Mouse (Mus musculus): Measurements from ENCODE around the gene Emilin3. TPM values are rescaled to one million over a fixed set of nuclear protein-coding genes. Genes with fewer than 3 reads are reported as not detected.
"Not testable (repeated sequence)": the region's sequence is repeated elsewhere in the genome, so short reads cannot be mapped to it uniquely, and the experiment has no call there.

Gene Emilin3
- total RNA-seq (2021): not detected
- long read RNA-seq, experiment 1: 0 reads
- long read RNA-seq, experiment 2: 0 reads

GRCm38 (mm10) chr2:160912231-160912671, at the start of gene Emilin3:
TSS of gene Emilin3 (minus strand) at chr2:160912328.
- DNase-seq: no peak

GRCm38 (mm10) chr2:160960956-160961646, 49.0 kb upstream of the Emilin3 start:
- DNase-seq: no peak

- DNase-seq: no peak
Measured at GRCm38 (mm10) chr2:160959901-160960300, 47.8 kb upstream of the Emilin3 start.

GRCm38 (mm10) chr2:160958737-160959136, 46.6 kb upstream of the Emilin3 start:
- DNase-seq: no peak

GRCm38 (mm10) chr2:160957801-160958200, 45.7 kb upstream of the Emilin3 start:
- DNase-seq: not testable (repeated sequence)

GRCm38 (mm10) chr2:160957307-160957706, 45.2 kb upstream of the Emilin3 start:
- not testable (repeated sequence) for DNase-seq

- no peak for DNase-seq
Measured at GRCm38 (mm10) chr2:160955331-160955730, 43.2 kb upstream of the Emilin3 start.

- DNase-seq: no peak
Measured at GRCm38 (mm10) chr2:160954541-160954940, 42.4 kb upstream of the Emilin3 start.

GRCm38 (mm10) chr2:160953131-160953873, 41.2 kb upstream of the Emilin3 start:
- no peak for DNase-seq

- no peak for DNase-seq
Measured at GRCm38 (mm10) chr2:160951595-160951994, 39.5 kb upstream of the Emilin3 start.

GRCm38 (mm10) chr2:160942443-160942842, 30.3 kb upstream of the Emilin3 start:
- DNase-seq: no peak

- DNase-seq: no peak
Measured at GRCm38 (mm10) chr2:160940930-160941709, 29.0 kb upstream of the Emilin3 start.

- no peak for DNase-seq
Measured at GRCm38 (mm10) chr2:160934451-160934850, 22.3 kb upstream of the Emilin3 start.

GRCm38 (mm10) chr2:160933890-160934289, 21.8 kb upstream of the Emilin3 start:
- no peak for DNase-seq

GRCm38 (mm10) chr2:160932981-160933380, 20.9 kb upstream of the Emilin3 start:
- no peak for DNase-seq

GRCm38 (mm10) chr2:160932325-160932724, 20.2 kb upstream of the Emilin3 start:
- no peak for DNase-seq

- no peak for DNase-seq
Measured at GRCm38 (mm10) chr2:160931378-160931777, 19.2 kb upstream of the Emilin3 start.

- no peak for DNase-seq
Measured at GRCm38 (mm10) chr2:160925203-160925602, 13.1 kb upstream of the Emilin3 start.

GRCm38 (mm10) chr2:160921285-160921684, 9.2 kb upstream of the Emilin3 start:
- no peak for DNase-seq

- no peak for DNase-seq
Measured at GRCm38 (mm10) chr2:160918930-160919215, 6.7 kb upstream of the Emilin3 start.

GRCm38 (mm10) chr2:160918154-160918929, 6.2 kb upstream of the Emilin3 start:
- no peak for DNase-seq

- peak in 1 of 2 experiments; percentile 43 for DNase-seq
Measured at GRCm38 (mm10) chr2:160917313-160917712, 5.2 kb upstream of the Emilin3 start.

Measured in adrenal gland, postnatal 36 days (tissue).